Mouse (Mus musculus): ENCODE data around the gene Wnt11.

Gene Wnt11

GRCm38 (mm10) chr7:98834711-98835321 lies at the start of gene Wnt11:
Gene Wnt11 (plus strand): TSS chr7:98835112.
- DNase-seq (ENCODE audit: low read depth in 2 of 2, low spot score in 2 of 2) = no peak

DNA sequence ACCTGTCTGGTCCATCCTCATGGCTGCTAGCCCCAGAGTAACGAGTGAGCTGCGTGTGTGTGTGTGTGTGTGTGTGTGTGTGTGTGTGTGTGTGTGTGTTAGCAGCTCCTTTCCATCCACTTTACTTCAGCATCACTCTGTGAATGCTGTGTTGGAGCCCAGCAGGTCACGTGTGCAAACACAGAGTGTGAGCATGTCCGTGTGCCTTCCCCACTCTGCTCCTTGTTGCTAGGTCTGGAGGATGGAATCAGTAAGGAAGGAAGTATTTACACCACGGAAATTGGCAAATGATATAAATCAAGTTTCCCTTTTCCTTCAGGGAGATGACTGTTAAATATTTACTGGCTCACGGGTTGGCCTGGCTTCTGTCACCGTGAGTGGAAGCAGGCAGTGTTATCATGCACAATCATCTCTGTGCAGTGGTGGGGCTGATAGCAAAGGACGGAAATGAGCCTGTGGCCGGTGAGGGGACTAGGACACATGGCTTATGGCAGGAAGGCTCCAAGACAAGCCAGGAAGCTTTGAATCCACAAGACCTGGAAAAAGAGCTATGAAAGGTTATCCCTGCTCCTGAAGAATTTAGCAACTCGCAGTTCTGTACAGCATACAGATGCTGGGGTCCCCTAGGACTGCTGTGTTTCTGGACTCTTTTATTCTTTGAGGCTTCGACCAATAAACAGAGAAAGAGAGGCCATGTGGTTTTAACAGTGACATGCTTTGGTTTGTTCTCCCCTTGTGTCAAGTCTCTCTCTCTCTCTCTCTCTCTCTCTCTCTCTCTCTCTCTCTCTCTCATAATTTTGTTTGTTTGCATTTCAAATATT lies 47.9 kb upstream of the Wnt11 start:
- no peak for DNase-seq (ENCODE audit: low read depth in 2 of 2, low spot score in 2 of 2)

- no peak for DNase-seq (ENCODE audit: low read depth in 2 of 2, low spot score in 2 of 2)
Observed at GRCm38 (mm10) chr7:98788721-98789120, 46.2 kb upstream of the Wnt11 start.

- DNase-seq (ENCODE audit: low read depth in 2 of 2, low spot score in 2 of 2) = no peak
Observed at GRCm38 (mm10) chr7:98789121-98789520, 45.8 kb upstream of the Wnt11 start.

DNA sequence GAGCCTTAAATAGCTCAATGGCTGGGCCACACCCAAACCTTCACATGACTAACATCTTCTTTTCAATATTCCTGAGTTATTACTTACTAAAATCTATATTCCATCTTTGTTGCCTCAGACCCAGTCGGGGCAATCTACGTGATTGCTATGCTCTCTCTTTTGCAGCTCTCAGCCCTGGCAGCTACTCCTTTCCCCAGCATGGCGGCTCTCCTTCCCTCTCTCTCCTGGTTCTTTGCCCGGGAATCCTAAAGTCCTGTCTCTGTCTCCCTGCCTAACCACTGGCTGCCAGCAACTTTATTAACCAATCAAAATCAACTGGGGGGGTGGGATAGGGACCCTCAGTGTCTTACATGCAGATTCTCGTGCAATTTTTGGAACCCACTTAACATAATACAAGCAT lies 43.0 kb upstream of the Wnt11 start:
- no peak for DNase-seq (ENCODE audit: low read depth in 2 of 2, low spot score in 2 of 2)

- no peak for DNase-seq (ENCODE audit: low read depth in 2 of 2, low spot score in 2 of 2)
Observed at GRCm38 (mm10) chr7:98793811-98794210, 41.1 kb upstream of the Wnt11 start.

GRCm38 (mm10) chr7:98794444-98794843 lies 40.5 kb upstream of the Wnt11 start:
- no peak for DNase-seq (ENCODE audit: low read depth in 2 of 2, low spot score in 2 of 2)

- DNase-seq (ENCODE audit: low read depth in 2 of 2, low spot score in 2 of 2) = no peak
Observed at GRCm38 (mm10) chr7:98795637-98796036, 39.3 kb upstream of the Wnt11 start.

DNA sequence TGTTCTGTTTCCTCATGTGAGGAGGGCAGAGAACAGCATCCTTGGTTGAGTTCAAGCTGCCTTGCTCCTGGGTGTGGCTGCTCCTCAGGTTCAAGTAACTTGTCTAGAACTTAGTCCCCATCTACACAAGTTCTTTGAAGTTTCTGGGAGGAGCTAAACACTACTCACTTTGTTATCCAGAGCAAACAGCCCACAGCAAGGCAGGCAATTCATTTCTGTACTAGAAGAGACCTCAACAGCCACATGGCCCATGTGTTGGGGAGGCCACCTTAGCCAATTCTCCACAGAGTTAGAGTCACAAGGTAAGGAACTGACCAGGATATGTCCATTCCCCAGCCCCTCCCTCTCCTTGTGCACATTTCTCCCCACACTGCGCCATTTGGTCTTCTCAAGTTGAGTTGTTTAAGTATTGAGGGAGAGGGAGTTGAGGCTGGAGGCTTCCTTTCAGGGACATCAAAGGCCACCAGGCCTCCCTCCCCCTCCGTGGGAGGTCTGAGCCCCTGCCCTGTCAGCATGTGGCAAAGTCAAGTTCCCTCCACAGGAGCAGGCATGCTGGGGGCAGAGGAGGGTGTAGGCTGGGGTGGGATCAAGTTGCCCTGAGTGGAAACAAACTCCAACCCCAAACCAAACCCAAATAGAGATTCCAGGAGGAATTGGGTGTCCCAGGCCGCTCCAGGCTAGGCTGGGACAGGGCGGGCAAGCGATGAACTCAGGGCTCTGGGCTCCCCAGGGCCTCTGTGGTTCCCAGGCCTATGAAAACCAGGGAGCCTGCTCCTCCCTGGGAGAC lies 37.4 kb upstream of the Wnt11 start:
- no peak for DNase-seq (ENCODE audit: low read depth in 2 of 2, low spot score in 2 of 2)

- no peak for DNase-seq (ENCODE audit: low read depth in 2 of 2, low spot score in 2 of 2)
Observed at GRCm38 (mm10) chr7:98798134-98798417, 36.8 kb upstream of the Wnt11 start.

GRCm38 (mm10) chr7:98800435-98800834 lies 34.5 kb upstream of the Wnt11 start:
- no peak for DNase-seq (ENCODE audit: low read depth in 2 of 2, low spot score in 2 of 2)

DNA sequence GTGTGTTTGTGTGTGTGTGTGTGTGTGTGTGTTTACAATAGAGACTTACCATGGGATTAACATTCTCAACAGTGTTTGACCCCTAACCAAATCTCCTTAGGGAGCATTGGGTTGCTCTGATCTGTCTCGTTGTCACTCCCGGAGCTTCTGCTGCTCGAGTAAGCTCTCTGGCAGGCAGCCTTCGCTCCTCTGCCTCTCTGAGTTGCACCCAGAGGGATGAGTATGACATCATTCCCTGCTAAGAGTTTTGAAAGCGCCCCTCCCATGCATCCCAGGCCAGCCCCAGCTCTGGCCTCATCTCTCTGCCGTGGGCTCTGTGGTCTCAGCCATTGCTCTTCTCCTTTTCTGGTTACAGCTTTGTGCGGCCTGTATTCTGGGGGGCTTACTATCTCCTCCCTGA lies 33.8 kb upstream of the Wnt11 start:
- DNase-seq (ENCODE audit: low read depth in 2 of 2, low spot score in 2 of 2) = no peak

DNA sequence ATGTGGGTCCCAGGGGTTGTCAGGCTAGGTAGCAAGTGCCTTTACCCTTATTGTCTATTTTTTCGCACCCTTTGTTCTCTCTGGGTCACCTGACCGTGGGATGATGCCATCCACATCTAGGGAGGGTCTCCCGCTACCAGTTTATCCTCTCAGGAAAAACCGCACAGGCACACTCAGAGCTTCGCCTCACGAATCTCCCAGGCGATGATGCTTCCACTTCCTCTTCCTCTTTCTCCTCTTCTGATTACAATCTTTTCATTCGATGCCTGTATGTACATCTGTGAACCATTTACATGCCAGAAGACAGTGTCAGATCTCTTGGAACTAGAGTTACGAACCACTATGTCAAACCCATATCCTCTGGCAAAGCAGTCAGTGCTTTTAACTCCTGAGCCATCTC lies 31.7 kb upstream of the Wnt11 start:
- no peak for DNase-seq (ENCODE audit: low read depth in 2 of 2, low spot score in 2 of 2)

- no peak for DNase-seq (ENCODE audit: low read depth in 2 of 2, low spot score in 2 of 2)
Observed at GRCm38 (mm10) chr7:98804841-98805772, 29.8 kb upstream of the Wnt11 start.

DNA sequence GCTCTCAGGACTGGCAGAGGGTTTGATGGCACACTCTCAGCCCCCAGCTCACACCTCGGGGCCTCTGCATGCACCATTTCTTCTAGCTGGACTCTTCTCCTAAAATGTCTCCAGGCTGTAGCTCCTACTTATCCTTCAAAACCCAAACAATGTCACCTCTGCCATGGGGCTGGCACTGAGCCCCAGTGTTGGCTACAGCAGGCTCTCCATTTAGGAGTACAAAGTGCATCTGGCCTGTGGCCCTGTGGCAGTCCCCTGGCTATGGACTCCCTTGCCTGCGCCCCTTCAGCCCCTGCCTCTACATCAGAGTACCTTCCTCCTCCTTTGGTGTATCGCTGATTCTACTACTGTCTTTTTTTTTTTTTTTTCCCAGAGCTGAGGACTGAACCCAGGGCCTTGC lies 28.0 kb upstream of the Wnt11 start:
- no peak for DNase-seq (ENCODE audit: low read depth in 2 of 2, low spot score in 2 of 2)

DNA sequence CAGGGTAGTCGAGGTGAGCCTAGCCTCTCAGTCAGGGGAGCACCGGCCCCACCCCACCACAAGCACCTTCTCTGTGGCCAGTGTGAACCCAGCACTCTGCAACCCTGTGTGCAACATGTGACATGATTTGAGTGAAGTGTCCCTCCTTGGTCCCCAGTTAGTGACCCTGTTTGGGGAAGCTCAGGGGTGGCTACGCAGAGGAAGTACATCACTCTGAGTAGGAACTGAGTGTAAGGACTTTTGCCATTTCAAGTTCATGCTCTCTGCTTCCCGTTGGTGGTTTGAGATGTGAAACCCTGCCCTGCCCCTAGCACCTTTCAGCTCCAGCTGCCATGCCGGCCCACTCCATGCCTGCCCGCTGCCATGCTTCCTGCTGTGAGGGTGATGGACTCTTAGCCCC lies 25.5 kb upstream of the Wnt11 start:
- no peak for DNase-seq (ENCODE audit: low read depth in 2 of 2, low spot score in 2 of 2)

DNA sequence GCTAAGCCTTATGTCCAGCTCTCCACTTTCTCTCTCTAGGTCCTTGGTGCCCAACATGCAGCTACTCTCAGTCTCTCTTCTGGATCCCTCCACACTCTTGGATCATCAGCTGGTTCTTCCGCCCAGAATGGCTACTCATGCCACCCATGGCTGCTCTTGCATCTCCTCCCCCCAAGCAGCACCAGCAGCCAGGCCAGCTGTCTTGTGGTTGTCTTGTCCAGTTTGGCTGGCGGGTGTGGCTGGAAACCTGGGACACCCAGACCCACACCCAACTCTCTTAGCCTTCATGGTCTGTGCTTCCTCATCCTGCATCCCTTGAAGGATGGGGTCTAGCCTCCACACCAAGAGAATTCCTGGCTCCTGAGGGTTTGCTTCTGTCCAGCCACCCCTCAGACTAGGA lies 24.3 kb upstream of the Wnt11 start:
- no peak for DNase-seq (ENCODE audit: low read depth in 2 of 2, low spot score in 2 of 2)

DNA sequence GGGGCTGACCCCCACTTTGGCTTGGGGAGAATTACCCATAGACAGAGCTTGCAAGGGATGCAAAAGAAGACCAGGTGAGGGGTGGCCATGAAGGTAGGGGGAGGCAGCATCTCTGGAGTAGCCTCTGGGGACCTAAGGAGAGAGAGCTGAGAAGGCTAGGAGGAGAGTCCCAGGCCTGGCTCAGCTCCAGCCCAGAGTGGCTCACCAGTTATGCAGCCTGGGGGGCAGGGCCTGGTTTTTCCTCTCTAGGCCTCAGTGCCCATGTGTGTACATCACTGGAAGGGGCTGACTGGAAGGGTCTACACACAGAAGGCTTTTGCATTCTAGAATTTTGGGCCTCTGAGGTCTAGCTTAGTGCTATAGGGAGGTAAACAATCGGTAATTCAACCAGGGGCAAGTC lies 14.4 kb upstream of the Wnt11 start:
- no peak for DNase-seq (ENCODE audit: low read depth in 2 of 2, low spot score in 2 of 2)

DNA sequence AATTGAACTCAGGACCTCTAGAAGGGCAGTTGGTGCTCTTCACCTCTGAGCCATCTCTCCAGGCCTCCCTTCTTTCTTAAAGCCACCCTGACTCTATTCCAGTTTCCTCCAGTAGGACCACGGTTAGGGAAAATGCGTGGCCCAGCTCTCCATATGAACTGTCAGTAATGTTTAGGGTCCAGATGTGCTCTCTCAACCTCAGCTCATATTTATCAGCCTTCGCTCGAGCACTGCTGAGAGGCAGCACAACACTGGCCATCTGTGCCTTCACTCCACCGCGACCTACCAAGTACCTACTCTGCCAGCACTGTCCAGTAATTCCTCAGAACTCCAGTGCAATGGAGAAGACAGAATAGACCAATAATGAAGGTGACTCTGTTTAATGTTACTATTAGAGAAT lies 12.0 kb upstream of the Wnt11 start:
- DNase-seq (ENCODE audit: low read depth in 2 of 2, low spot score in 2 of 2) = no peak

- DNase-seq (ENCODE audit: low read depth in 2 of 2, low spot score in 2 of 2) = no peak
Observed at GRCm38 (mm10) chr7:98823896-98824822, 10.8 kb upstream of the Wnt11 start.
